Mouse (Mus musculus) thymus, adult 2 months (tissue): ENCODE results near the gene Arid1a. TPM values are rescaled to one million over a fixed set of nuclear protein-coding genes. Genes with fewer than 3 reads are reported as not detected.

Source experiments
- DNase-seq: peaks from one replicate; pipeline ENCODE4 v3.0.0; 2021
- H3K27ac ChIP-seq: fragments of 200-500 bp; 2 replicates; pipeline ENCODE4 v1.5.1; 2012; ENCODE audit warnings: low read length, control low read depth; ENCODE audit not compliant: control insufficient read depth, insufficient read depth
- H3K27me3 ChIP-seq: fragments of 200-500 bp; 2 replicates; pipeline ENCODE4 v1.6.1; 2012; ENCODE audit warnings: mild to moderate bottlenecking, low read length, moderate library complexity, mixed read lengths; ENCODE audit not compliant: control insufficient read depth, insufficient read depth
- H3K36me3 ChIP-seq: fragments of 200-500 bp; 2 replicates; pipeline ENCODE4 v1.6.1; 2012; ENCODE audit warnings: mild to moderate bottlenecking, low read length, moderate library complexity; ENCODE audit not compliant: control insufficient read depth, insufficient read depth
- H3K4me1 ChIP-seq: fragments of 200-500 bp; replicated peaks from 2 replicates; pipeline ENCODE4 v1.6.1; 2012; ENCODE audit warnings: low read length; ENCODE audit not compliant: control insufficient read depth, insufficient read depth
- H3K4me3 ChIP-seq: fragments of 200-500 bp; 2 replicates; pipeline ENCODE4 v1.5.1; 2012; ENCODE audit warnings: mild to moderate bottlenecking, low read length, control low read depth, moderate library complexity; ENCODE audit not compliant: control insufficient read depth, insufficient read depth
- CTCF ChIP-seq: fragments of 200-500 bp; IDR thresholded peaks from 2 replicates; pipeline ENCODE4 v1.5.1; 2012; ENCODE audit warnings: mild to moderate bottlenecking, control low read depth, low read length, moderate library complexity, borderline replicate concordance; ENCODE audit not compliant: control insufficient read depth, poor library complexity, insufficient read depth; ENCODE audit errors: extremely low read depth
- POLR2A ChIP-seq: fragments of 200-500 bp; IDR thresholded peaks from 2 replicates; pipeline ENCODE4 v1.6.1; 2012; ENCODE audit warnings: mild to moderate bottlenecking, low read length, control low read depth, moderate library complexity; ENCODE audit not compliant: control insufficient read depth, poor library complexity, insufficient read depth; ENCODE audit errors: extremely low read depth
- WGBS: fragments of 180-500 bp; shearing (Covaris S2); methylation state at CpG from one replicate; pipeline ENCODE4 v1.1.7; 2018; 5-methylcytosine and 5-hydroxymethylcytosine counted together
- polyA plus RNA-seq: library from polyadenylated mRNA; depleted of rRNA; stranded (reverse); fragments of >200 nt; gene quantifications from 2 replicates; pipeline ENCODE4 v1.2.3, GENCODE M21; 2012; rRNA removed

Gene Arid1a
- polyA plus RNA-seq, 1 experiment: 289 TPM

- peaks cover 4% of the 10 kb centered on the region; the same call in 1 of the 2 replicates for H3K36me3 ChIP-seq
- H3K4me3 ChIP-seq: no peak overlapping the region
- no peaks in the 10 kb centered on the region for H3K27me3 ChIP-seq
- no peak for DNase-seq
- H3K27ac ChIP-seq: 0 out of 2 replicates have a peak overlapping the region, but pooled peaks have one; percentile 18
- peaks cover 64% of the 10 kb centered on the region for H3K4me1 ChIP-seq
- whole genome bisulfite sequencing: 34% methylated on average over 7 of the region's 7 CpGs
- no peak for TF ChIP-seq POLR2A
- no peak for TF ChIP-seq CTCF
Observed at GRCm38 (mm10) chr4:133629191-133629590, 127.4 kb downstream of the Arid1a start.

Other genes starting within 250 kb of the Arid1a start
- gene Kdf1, start 237.8 kb downstream of the Arid1a start, polyA plus RNA-seq: 6.9 and 7.7 TPM in 2 replicates
- gene Nudc, start 210.8 kb downstream of the Arid1a start, polyA plus RNA-seq: 51.9 and 61.3 TPM in 2 replicates
- 2.4 TPM in 1 of 2 replicates, not detected in the other for gene Nr0b2, start 203.4 kb downstream of the Arid1a start, polyA plus RNA-seq
- gene Gpatch3, start 182.0 kb downstream of the Arid1a start, polyA plus RNA-seq: 7.9 and 9.5 TPM in 2 replicates
- 59.4 and 64.2 TPM in 2 replicates for gene Gpn2, start 172.4 kb downstream of the Arid1a start, polyA plus RNA-seq
- 60.5 and 65.9 TPM in 2 replicates for gene Sfn, start 154.6 kb downstream of the Arid1a start, polyA plus RNA-seq
- gene Zdhhc18, start 106.6 kb downstream of the Arid1a start, polyA plus RNA-seq: 150 and 172 TPM in 2 replicates
- gene Pigv, start 84.1 kb downstream of the Arid1a start, polyA plus RNA-seq: 24.8 and 24.9 TPM in 2 replicates
- gene Rps6ka1, start 131.0 kb upstream of the Arid1a start, polyA plus RNA-seq: 79.3 and 84.0 TPM in 2 replicates
- 96.2 and 110 TPM in 2 replicates for gene Hmgn2, start 211.9 kb upstream of the Arid1a start, polyA plus RNA-seq
- gene Dhdds, start 244.1 kb upstream of the Arid1a start, polyA plus RNA-seq: 32.1 and 33.2 TPM in 2 replicates